Mouse (Mus musculus): ENCODE measurements at regions not wholly inside any gene's neighbourhood (a gene's known extent, or its start where the extent isn't known, plus 50 kb on each side); places are given as distances from the start of the nearest gene placed in this dataset.

DNA sequence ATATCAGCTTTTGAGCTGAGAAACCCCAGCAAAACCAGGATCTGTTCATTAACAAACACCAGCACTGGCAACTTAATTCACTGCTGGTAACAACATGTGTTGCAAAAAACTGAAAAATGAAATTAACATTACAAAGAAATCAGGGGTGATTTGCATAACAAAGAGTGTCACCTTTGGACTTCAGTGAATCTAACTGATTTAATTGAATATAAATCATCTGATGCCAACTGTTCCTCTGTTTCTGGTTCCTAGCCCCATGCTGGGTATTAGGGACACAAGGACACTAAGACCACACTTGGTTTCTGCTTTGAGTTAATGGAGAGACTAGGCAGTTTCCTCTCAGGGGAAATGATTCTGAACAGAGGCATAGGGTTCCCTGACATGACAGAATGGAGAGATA is 453.8 kb downstream of the Tmem132b start:
- TF ChIP-seq POLR2A (IDR thresholded peaks at IDR 0.05; ENCODE audit: insufficient read depth, low read depth, low read length) (no peak), CTCF (IDR thresholded peaks at IDR 0.05) (no peak)

Data from heart, adult 2 months (tissue).